Mouse (Mus musculus): ENCODE data around the gene Megf11.

Megf11 gene

GRCm38 (mm10) chr9:64565915-64566314, 180.5 kb downstream of the Megf11 start:
- in situ Hi-C loops (cut with MboI), result no loop called here

GRCm38 (mm10) chr9:64566376-64566775, 180.9 kb downstream of the Megf11 start:
- in situ Hi-C loops (cut with MboI), result no loop called here

- in situ Hi-C loops (cut with MboI), result no loop called here
Measured at GRCm38 (mm10) chr9:64567482-64567881, 182.1 kb downstream of the Megf11 start.

GRCm38 (mm10) chr9:64568467-64569260, 183.2 kb downstream of the Megf11 start:
- in situ Hi-C loops (cut with MboI), result no loop called here

- in situ Hi-C loops (cut with MboI), result no loop called here
Measured at GRCm38 (mm10) chr9:64570448-64570847, 185.0 kb downstream of the Megf11 start.

- in situ Hi-C loops (cut with MboI), result no loop called here
Measured at GRCm38 (mm10) chr9:64571091-64571490, 185.7 kb downstream of the Megf11 start.

- in situ Hi-C loops (cut with MboI), result no loop called here
Measured at GRCm38 (mm10) chr9:64572629-64573190, 187.3 kb downstream of the Megf11 start.

GRCm38 (mm10) chr9:64575658-64576057, 190.2 kb downstream of the Megf11 start:
- in situ Hi-C loops (cut with MboI), result no loop called here

GRCm38 (mm10) chr9:64576143-64576878, 190.9 kb downstream of the Megf11 start:
- in situ Hi-C loops (cut with MboI), result no loop called here

GRCm38 (mm10) chr9:64577156-64577555, 191.7 kb downstream of the Megf11 start:
- in situ Hi-C loops (cut with MboI), result no loop called here

GRCm38 (mm10) chr9:64578014-64578413, 192.6 kb downstream of the Megf11 start:
- in situ Hi-C loops (cut with MboI), result no loop called here

GRCm38 (mm10) chr9:64579306-64579705, 193.9 kb downstream of the Megf11 start:
- in situ Hi-C loops (cut with MboI), result no loop called here

GRCm38 (mm10) chr9:64586292-64586691, 200.9 kb downstream of the Megf11 start:
- in situ Hi-C loops (cut with MboI), result no loop called here

- in situ Hi-C loops (cut with MboI), result no loop called here
Measured at GRCm38 (mm10) chr9:64587991-64588390, 202.6 kb downstream of the Megf11 start.

GRCm38 (mm10) chr9:64590634-64591041, 205.2 kb downstream of the Megf11 start:
- in situ Hi-C loops (cut with MboI), result no loop called here

- in situ Hi-C loops (cut with MboI), result no loop called here
Measured at GRCm38 (mm10) chr9:64591436-64591835, 206.0 kb downstream of the Megf11 start.

- in situ Hi-C loops (cut with MboI), result no loop called here
Measured at GRCm38 (mm10) chr9:64594442-64594841, 209.0 kb downstream of the Megf11 start.

GRCm38 (mm10) chr9:64598427-64598826, 213.0 kb downstream of the Megf11 start:
- in situ Hi-C loops (cut with MboI), result no loop called here

GRCm38 (mm10) chr9:64600731-64601130, 215.3 kb downstream of the Megf11 start:
- in situ Hi-C loops (cut with MboI), result no loop called here

- in situ Hi-C loops (cut with MboI), result no loop called here
Measured at GRCm38 (mm10) chr9:64602895-64603294, 217.5 kb downstream of the Megf11 start.

GRCm38 (mm10) chr9:64604217-64604711, 218.8 kb downstream of the Megf11 start:
- in situ Hi-C loops (cut with MboI), result no loop called here

- in situ Hi-C loops (cut with MboI), result no loop called here
Measured at GRCm38 (mm10) chr9:64605077-64605714, 219.8 kb downstream of the Megf11 start.

All from mature B cell (primary cell).